Mouse (Mus musculus) CH12.LX (cell line): ENCODE results near the gene Treml4. TPM values are rescaled to one million over a fixed set of nuclear protein-coding genes. Genes with fewer than 3 reads are reported as not detected.

ENCODE experiments used
- DNase-seq: peaks from one replicate; pipeline ENCODE4 v3.0.0-alpha.2; 2013; ENCODE audit errors: extremely low read depth
- H3K27ac ChIP-seq: 2 replicates; pipeline ENCODE4 v1.5.1; 2012; ENCODE audit warnings: low read depth, mild to moderate bottlenecking, control low read depth, moderate library complexity; ENCODE audit not compliant: insufficient read depth
- H3K27me3 ChIP-seq: replicated peaks from 2 replicates; pipeline ENCODE3; 2012; ENCODE audit warnings: inconsistent platforms
- H3K36me3 ChIP-seq, 2 experiments: replicated peaks in 1 of 2; 2 replicates each; pipeline versions ENCODE3 to v1.6.1; 2012; ENCODE audit warnings: inconsistent platforms in 1 of 2, low read length in 1 of 2, mild to moderate bottlenecking in 1 of 2, mixed read lengths in 1 of 2, moderate library complexity in 1 of 2; ENCODE audit not compliant: control insufficient read depth in 1 of 2, insufficient read depth in 1 of 2
- H3K4me1 ChIP-seq, 2 experiments: 2 replicates each; pipeline ENCODE4 v1.6.1; 2012; ENCODE audit warnings: inconsistent platforms in 1 of 2, moderate library complexity in 1 of 2; ENCODE audit not compliant: insufficient read depth in 2 of 2, control insufficient read depth in 1 of 2
- H3K4me2 ChIP-seq: 2 replicates; pipeline ENCODE4 v1.6.1; 2012; ENCODE audit warnings: low read depth, mild to moderate bottlenecking, control low read depth; ENCODE audit not compliant: poor library complexity, insufficient read depth, severe bottlenecking
- H3K4me3 ChIP-seq, 3 experiments: fragments of 150-350 bp in 1 of 3; sonication (generic) in 1 of 3; replicated peaks in 1 of 3; 2 replicates each; pipeline versions ENCODE3 to v1.5.1; 2011 to 2012; ENCODE audit warnings: low read depth in 2 of 3, low read length in 2 of 3, mild to moderate bottlenecking in 2 of 3, moderate library complexity in 2 of 3, control low read depth in 1 of 3, improper control_type of control experiment in 1 of 3, inconsistent platforms in 1 of 3, mixed read lengths in 1 of 3; ENCODE audit not compliant: poor library complexity in 1 of 3
- H3K79me2 ChIP-seq: replicated peaks from 2 replicates; pipeline ENCODE4 v1.6.1; 2012; ENCODE audit warnings: mild to moderate bottlenecking, moderate library complexity; ENCODE audit not compliant: control insufficient read depth, poor library complexity, insufficient read depth, severe bottlenecking; ENCODE audit errors: extremely low read depth
- H3K9ac ChIP-seq: 2 replicates; pipeline ENCODE4 v1.6.1; 2012; ENCODE audit warnings: low read depth, mild to moderate bottlenecking, control low read depth, moderate library complexity; ENCODE audit not compliant: insufficient read depth
- H3K9me3 ChIP-seq: replicated peaks from 2 replicates; pipeline ENCODE3; 2012; ENCODE audit warnings: low read length, inconsistent platforms, mixed read lengths
- BHLHE40 ChIP-seq: IDR thresholded peaks from 2 replicates; pipeline ENCODE4 v1.6.1; 2011; ENCODE audit warnings: mild to moderate bottlenecking, low read depth, low read length, improper control_type of control experiment
- CHD1 ChIP-seq: IDR thresholded peaks from 2 replicates; pipeline ENCODE4 v1.6.1; 2012; ENCODE audit warnings: low read depth, low read length, improper control_type of control experiment, inconsistent platforms
- CTCF ChIP-seq, 2 experiments: IDR thresholded peaks in 1 of 2; conservative IDR thresholded peaks in 1 of 2; 2 replicates each; pipeline ENCODE4 v1.5.1; 2011 to 2012; ENCODE audit warnings: low read depth in 2 of 2, low read length in 2 of 2, improper control_type of control experiment in 1 of 2, inconsistent platforms in 1 of 2, mild to moderate bottlenecking in 1 of 2, moderate library complexity in 1 of 2
- ELF1 ChIP-seq: IDR thresholded peaks from 2 replicates; pipeline ENCODE4 v1.6.1; 2014; ENCODE audit warnings: low read depth, mild to moderate bottlenecking, inconsistent platforms, low read length, improper control_type of control experiment
- IRF4 ChIP-seq: IDR thresholded peaks from 2 replicates; pipeline ENCODE4 v1.6.1; 2014; ENCODE audit warnings: low read depth, mild to moderate bottlenecking, inconsistent platforms, low read length, improper control_type of control experiment
- JUN ChIP-seq: IDR thresholded peaks from 2 replicates; pipeline ENCODE4 v1.6.1; 2011; ENCODE audit warnings: low read depth, mild to moderate bottlenecking, low read length, improper control_type of control experiment, moderate library complexity; ENCODE audit not compliant: insufficient read depth
- MAFK ChIP-seq: IDR thresholded peaks from 2 replicates; pipeline ENCODE4 v1.6.1; 2011; ENCODE audit warnings: low read length, improper control_type of control experiment; ENCODE audit not compliant: insufficient replicate concordance
- MAZ ChIP-seq: IDR thresholded peaks from 2 replicates; pipeline ENCODE4 v1.6.1; 2012; ENCODE audit warnings: low read depth, mild to moderate bottlenecking, inconsistent platforms, low read length, improper control_type of control experiment, moderate library complexity
- MXI1 ChIP-seq: IDR thresholded peaks from 2 replicates; pipeline ENCODE4 v1.6.1; 2011; ENCODE audit warnings: mild to moderate bottlenecking, low read depth, low read length, improper control_type of control experiment
- NRF1 ChIP-seq: IDR thresholded peaks from 2 replicates; pipeline ENCODE4 v1.6.1; 2014; ENCODE audit warnings: low read depth, mild to moderate bottlenecking, inconsistent platforms, low read length, improper control_type of control experiment, moderate library complexity
- PAX5 ChIP-seq: IDR thresholded peaks from 2 replicates; pipeline ENCODE4 v1.6.1; 2012; ENCODE audit warnings: low read length, inconsistent platforms, mixed read lengths
- POLR2A ChIP-seq: IDR thresholded peaks from 2 replicates; pipeline ENCODE4 v1.6.1; 2011; ENCODE audit warnings: low read depth, mild to moderate bottlenecking, improper control_type of control experiment, low read length
- POLR2AphosphoS2 ChIP-seq: IDR thresholded peaks from 2 replicates; pipeline ENCODE4 v1.6.1; 2011; ENCODE audit warnings: low read depth, low read length, improper control_type of control experiment
- RCOR1 ChIP-seq: conservative IDR thresholded peaks from 2 replicates; pipeline ENCODE4 v1.6.1; 2012; ENCODE audit warnings: low read depth, mild to moderate bottlenecking, inconsistent platforms, low read length, improper control_type of control experiment
- SIN3A ChIP-seq: IDR thresholded peaks from 2 replicates; pipeline ENCODE4 v1.6.1; 2012; ENCODE audit warnings: low read length, improper control_type of control experiment, inconsistent platforms
- SMC3 ChIP-seq: IDR thresholded peaks from 2 replicates; pipeline ENCODE4 v1.6.1; 2011; ENCODE audit warnings: low read depth, low read length, improper control_type of control experiment
- TBP ChIP-seq: conservative IDR thresholded peaks from 2 replicates; pipeline ENCODE4 v1.6.1; 2011; ENCODE audit warnings: low read depth, low read length, improper control_type of control experiment
- UBTF ChIP-seq: IDR thresholded peaks from 2 replicates; pipeline ENCODE4 v1.6.1; 2012; ENCODE audit warnings: low read depth, mild to moderate bottlenecking, inconsistent platforms, low read length, improper control_type of control experiment, moderate library complexity
- USF2 ChIP-seq: conservative IDR thresholded peaks from 2 replicates; pipeline ENCODE4 v1.6.1; 2011; ENCODE audit warnings: low read depth, low read length, improper control_type of control experiment
- ZC3H11A ChIP-seq: IDR thresholded peaks from 2 replicates; pipeline ENCODE4 v1.6.1; 2012; ENCODE audit warnings: low read depth, mild to moderate bottlenecking, inconsistent platforms, low read length, improper control_type of control experiment
- ZKSCAN1 ChIP-seq: IDR thresholded peaks from 2 replicates; pipeline ENCODE4 v1.6.1; 2012; ENCODE audit warnings: low read depth, inconsistent platforms, low read length, improper control_type of control experiment, borderline replicate concordance
- ZMIZ1 ChIP-seq: IDR thresholded peaks from 2 replicates; pipeline ENCODE4 v1.6.1; 2012; ENCODE audit warnings: low read depth, mild to moderate bottlenecking, inconsistent platforms, low read length, improper control_type of control experiment
- ZNF384 ChIP-seq: IDR thresholded peaks from 2 replicates; pipeline ENCODE4 v1.6.1; 2012; ENCODE audit warnings: low read depth, low read length, improper control_type of control experiment, inconsistent platforms
- dilution Hi-C: fragments of 300-500 bp; cut with MboI; formaldehyde crosslinking; loops from 2 replicates; pipeline ENCODE4 v1.14.3; 2020; ENCODE audit warnings: low sequenced_read_pairs; ENCODE audit not compliant: extremely low pct_unique_long_range_greater_than_20kb, extremely low pct_ligation_motif_present
- in situ Hi-C: fragments of 300-500 bp; cut with MboI; formaldehyde crosslinking; loops from 3 replicates; pipeline ENCODE4 v1.14.3; 2019; ENCODE audit warnings: low sequenced_read_pairs, low pct_ligation_motif_present, low pct_unique_long_range_greater_than_20kb, mixed read lengths
- polyA plus RNA-seq: library from polyadenylated mRNA; unstranded; fragments of >175 nt; gene quantifications from 2 replicates; pipeline ENCODE4 v1.2.1, GENCODE M21; 2012; ENCODE audit warnings: low read depth; ENCODE audit not compliant: insufficient read length
- total RNA-seq, 2 experiments: library from RNA; depleted of rRNA; stranded (reverse); fragments of 300-350 nt in 1 of 2; fragments of >200 nt in 1 of 2; gene quantifications; 2 replicates each; pipeline ENCODE4 v1.2.3; 2012 to 2014

Gene Treml4
- total and polyA plus RNA-seq, 3 experiments: 0.13 to 1.1 (median 0.55) TPM

DNA sequence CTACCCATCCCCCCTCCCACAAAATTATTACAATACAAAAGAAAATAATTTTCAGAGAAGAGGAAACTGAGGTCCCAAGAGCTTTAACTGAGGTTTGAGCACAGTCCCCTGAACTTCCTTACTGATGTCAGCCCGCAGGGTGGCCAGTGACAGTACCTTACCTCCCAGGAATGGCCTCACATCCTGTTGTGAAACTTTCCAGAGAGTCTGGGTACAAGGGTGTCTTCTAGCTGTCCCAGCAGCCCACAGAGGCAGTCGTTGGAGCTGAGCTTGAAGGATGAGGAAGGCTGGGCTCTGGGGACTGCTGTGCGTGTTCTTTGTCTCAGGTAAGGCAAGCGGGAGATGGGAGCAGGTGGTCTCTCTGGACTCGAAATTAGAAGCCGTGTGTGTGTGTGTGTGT lies 31.6 kb upstream of the Treml4 start, which contains the start of gene Trem1:
Gene Trem1 (plus strand): TSS at position 251 of the 400 bp plus-strand sequence.
- dilution Hi-C loops: no loop called here
- Histone ChIP-seq H3K36me3 (no peaks in the 10 kb centered on the region), H3K27me3 (no peaks in the 10 kb centered on the region), H3K4me3 (no peak within 1 kb of the TSS), H3K79me2 (no peaks in the 10 kb centered on the region), H3K9me3 (no peaks in the 10 kb centered on the region), H3K9ac (no peak within 1 kb of the TSS), H3K4me1 (peaks cover 3 to 15% of the 10 kb centered on the region in 2 experiments), H3K27ac (no peak within 1 kb of the TSS), H3K4me2 (no peak within 1 kb of the TSS)
- in situ Hi-C loops: no loop called here
- DNase-seq: peak; percentile 27
- TF ChIP-seq BHLHE40: no peak
- TF ChIP-seq CHD1: no peak
- TF ChIP-seq ZMIZ1: no peak
- TF ChIP-seq ZKSCAN1: no peak
- TF ChIP-seq TBP: no peak
- no peak for TF ChIP-seq UBTF
- TF ChIP-seq ZC3H11A: no peak
- no peak for TF ChIP-seq CTCF (conservative IDR thresholded peaks at IDR 0.05 in 1 of 2, IDR thresholded peaks at IDR 0.05 in 1 of 2; ENCODE audit: low read depth in 2 of 2, low read length in 2 of 2)

GRCm38 (mm10) chr17:48233789-48234188 lies 30.3 kb upstream of the Treml4 start:
- no peak overlapping the region for H3K27ac ChIP-seq
- no peaks in the 10 kb centered on the region for H3K36me3 ChIP-seq
- dilution Hi-C loops: no loop called here
- H3K9ac ChIP-seq: no peak overlapping the region
- DNase-seq: no peak
- H3K4me1 ChIP-seq: peaks cover 3 to 15% of the 10 kb centered on the region in 2 experiments
- no peak overlapping the region for H3K4me2 ChIP-seq
- no peaks in the 10 kb centered on the region for H3K79me2 ChIP-seq
- in situ Hi-C loops: no loop called here
- no peaks in the 10 kb centered on the region for H3K27me3 ChIP-seq
- TF ChIP-seq ZKSCAN1: no peak
- no peak for TF ChIP-seq SMC3
- TF ChIP-seq POLR2A: no peak
- TF ChIP-seq RCOR1: no peak
- no peak for TF ChIP-seq SIN3A
- TF ChIP-seq ZNF384: no peak
- TF ChIP-seq, all 38 proteins: peak for 0
- H3K4me3 ChIP-seq: no peak overlapping the region
- H3K9me3 ChIP-seq: no peaks in the 10 kb centered on the region

DNA sequence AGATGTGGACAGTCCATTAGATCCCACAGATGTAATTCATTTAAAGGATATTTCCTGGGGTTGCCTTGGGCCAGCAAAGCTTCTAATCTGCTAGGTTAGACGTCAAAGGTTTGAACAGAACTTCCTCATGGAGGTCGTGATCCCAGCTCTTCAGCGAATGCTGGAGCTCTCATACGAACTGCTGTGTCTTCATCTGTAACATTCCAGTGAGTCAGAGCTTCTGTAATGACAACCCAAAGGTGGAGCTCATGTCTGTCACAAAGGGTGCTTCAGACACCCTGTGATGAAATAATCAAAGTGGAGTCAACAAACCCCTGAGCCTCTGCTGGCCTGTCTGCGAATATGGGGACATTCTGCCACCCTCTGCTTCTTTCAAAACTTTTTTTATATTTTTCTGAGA lies 29.5 kb upstream of the Treml4 start:
- no peak overlapping the region for H3K27ac ChIP-seq

More for the DNA sequence above, 29.5 kb upstream of the Treml4 start:
- Histone ChIP-seq H3K4me1 (peaks cover 3 to 15% of the 10 kb centered on the region in 2 experiments), H3K79me2 (no peaks in the 10 kb centered on the region), H3K27me3 (no peaks in the 10 kb centered on the region), H3K9me3 (no peaks in the 10 kb centered on the region), H3K9ac (no peak overlapping the region), H3K4me3 (no peak overlapping the region), H3K4me2 (no peak overlapping the region), H3K36me3 (no peaks in the 10 kb centered on the region)
- dilution Hi-C loops (no loop called here), in situ Hi-C loops (no loop called here)
- DNase-seq: no peak
- TF ChIP-seq IRF4 (no peak), JUN (no peak), MXI1 (no peak), MAFK (no peak), POLR2AphosphoS2 (no peak), USF2 (no peak), ZKSCAN1 (no peak), ELF1 (no peak), NRF1 (no peak), BHLHE40 (no peak), MAZ (no peak), PAX5 (no peak)
